Mouse (Mus musculus): ENCODE measurements around the gene Gfra1.
A peak's percentile ranks its signal among the peaks of the same experiment; 100 is the strongest.

Gene Gfra1

DNA sequence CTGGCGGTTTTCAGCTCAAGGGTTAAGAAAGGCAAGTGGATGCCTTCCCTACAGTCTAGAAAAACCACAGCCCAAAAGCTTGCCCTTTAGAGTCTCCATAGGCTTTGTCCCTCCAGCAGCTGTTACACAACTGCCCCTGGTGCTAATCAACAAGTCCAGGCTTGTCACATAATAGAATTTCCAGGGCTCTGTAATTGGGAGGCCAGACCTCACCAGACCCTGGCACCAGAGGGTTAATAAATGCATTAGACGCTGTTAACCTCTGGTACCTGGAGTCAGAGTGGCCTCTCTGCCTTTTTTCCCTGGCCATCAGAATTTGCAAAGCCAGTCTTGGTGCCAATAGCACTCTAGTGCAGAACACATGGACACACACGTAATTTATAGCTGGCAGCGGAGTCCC, 211.6 kb downstream of the Gfra1 start:
- DNase-seq = no peak

DNA sequence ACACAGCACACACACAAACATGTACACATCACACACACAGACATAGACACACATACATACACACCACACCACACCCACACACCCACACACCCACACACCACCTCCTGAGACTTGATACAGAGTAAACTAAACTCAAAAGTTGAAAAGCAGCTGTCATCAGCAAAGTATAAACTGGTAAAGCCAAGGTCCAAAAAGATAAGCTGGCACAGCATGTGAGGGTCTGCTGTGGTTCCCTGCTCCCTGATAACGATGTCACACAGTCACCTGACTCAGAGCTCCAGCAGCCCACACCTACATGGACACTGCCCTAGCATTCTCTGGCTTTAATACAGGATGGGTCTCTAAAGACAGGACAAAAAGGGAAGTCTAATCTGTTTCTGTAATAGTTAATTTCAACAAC, 212.1 kb downstream of the Gfra1 start:
- no peak for DNase-seq

DNA sequence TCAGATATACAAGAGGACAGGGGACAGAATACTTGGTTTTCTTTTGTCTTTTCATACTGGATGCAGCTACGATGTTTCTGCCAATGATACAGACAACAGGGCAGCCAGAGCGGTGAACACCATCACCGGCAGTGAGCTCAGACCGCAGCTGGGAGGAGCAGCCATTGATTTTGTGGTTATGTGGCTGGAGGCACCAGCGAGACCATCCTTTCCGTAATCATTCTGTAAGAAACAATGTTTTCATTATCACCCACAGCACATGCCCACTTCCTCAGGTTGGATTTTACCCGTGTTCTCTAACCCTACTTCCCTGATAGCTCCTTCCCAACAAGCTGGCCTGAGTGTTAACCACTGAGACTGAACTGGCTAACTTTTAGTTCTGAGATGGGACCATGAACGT, 217.4 kb downstream of the Gfra1 start:
- DNase-seq = no peak

DNA sequence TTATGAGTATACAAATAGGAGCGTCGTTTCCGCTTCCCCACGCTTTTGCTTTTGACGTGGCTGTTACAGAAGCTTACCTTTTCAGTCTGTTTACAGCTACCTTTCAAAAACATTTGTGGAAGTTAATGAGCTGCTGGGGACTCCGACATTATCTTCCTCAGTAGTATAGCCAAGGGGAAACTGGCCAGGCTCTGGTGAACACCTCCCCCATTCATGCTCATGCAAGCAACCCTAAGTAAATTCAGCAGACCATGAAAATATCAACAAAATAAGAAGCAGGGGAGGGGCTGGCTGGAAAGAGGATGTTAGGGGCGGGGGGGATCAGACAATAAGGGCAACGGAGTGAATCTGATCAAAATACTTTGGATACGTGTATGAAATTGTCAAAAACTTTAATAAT, 228.0 kb downstream of the Gfra1 start:
- no peak for DNase-seq

DNA sequence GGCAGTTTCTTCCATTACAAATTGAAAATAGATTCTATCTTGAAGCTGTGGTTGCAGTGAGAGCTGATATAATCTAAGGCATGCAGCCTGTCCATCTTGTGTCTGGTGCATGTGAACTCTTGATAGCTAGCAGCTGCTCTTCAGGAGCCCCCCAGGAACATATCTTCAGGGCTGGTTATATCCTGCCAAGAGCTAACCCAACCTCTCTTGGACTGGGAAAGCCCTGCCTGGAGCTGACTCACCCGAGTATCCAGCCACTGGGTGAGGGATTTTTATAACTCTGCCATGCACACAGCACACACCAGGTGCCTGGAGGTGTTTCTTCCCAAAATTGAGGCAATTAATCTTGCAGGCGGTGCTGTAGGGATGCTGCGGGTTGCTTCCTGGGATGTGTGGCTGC, 228.8 kb downstream of the Gfra1 start:
- DNase-seq = no peak

DNA sequence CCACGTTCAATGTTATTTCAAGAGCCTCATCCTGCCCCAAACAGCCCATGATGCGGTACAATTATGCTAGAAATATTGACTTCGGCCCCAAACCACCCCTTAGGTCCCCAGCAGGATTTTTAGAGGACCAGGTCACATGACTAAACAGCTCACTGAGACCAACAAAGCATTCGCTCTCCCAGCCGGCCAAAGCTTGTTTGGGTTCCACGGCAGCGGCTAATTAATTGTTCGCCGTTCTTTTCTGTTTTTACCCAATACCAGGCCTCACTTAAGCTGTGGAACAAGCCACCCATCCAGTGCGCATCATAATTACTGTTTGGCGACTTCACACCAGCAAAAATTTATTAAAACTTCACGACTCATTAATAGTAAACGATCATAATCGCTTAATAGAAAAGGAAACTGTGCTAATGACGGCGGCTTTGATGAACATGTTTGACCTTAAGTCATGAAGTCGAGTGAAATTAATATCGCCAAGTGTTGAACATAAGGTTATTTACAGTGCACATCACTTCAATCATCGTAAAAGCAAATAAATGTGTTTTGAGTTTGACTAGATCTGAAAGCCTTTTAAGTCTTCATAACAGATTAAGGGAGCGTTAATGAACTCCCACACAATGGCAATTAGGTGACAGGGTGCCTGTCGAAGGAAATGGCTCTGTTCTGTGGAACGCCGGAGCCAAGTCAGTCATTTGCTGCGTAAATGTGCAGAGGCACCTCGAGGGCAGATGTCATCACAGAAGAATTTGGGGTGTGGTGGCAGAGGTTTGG, 235.5 kb downstream of the Gfra1 start:
- no peak for DNase-seq

DNA sequence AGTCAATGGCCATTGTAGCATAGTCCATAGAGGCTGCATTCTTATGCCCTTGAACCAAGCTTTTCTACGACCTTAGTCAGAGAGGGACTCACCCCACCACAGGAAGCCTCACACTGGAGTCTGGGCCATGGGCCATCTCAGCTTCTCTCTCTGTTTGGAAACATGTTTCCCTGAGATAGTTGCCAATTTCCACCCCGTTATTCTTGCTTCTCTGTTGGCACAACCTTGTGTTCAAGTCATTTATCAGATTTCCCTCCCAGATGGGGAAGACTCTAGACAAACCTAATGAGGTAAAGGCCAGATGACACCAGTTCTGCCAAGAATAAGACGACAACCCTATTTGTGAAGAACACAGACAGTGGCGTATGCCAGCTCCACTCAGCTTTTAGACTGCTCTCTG, 238.1 kb downstream of the Gfra1 start:
- DNase-seq = no peak

DNA sequence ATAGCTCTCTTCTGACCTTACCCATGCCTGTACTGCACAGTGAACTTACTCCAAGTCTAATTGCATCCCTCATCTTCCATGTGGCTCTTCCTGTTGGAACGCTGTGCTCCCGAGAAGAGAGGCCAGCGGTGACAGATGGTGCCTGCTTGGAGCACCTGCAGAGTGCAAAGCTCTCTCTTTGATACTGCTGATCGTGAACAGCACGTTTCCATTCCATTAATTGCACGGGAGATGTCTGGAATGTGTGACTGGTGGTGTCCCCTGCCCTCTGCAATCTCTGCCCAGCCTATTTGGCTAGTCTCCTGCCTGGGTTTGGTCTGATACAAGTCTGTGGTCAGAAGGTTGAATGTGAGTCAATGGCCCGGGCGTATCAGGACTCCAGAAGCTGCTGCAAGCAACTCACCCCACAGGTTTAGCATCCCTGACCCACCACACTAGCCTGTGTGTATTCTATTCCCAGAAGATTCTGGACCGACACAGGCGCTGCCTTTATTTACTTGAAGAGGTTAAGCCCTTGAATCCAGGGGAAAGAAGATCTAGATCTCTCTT, 249.1 kb downstream of the Gfra1 start:
- no peak for DNase-seq

DNA sequence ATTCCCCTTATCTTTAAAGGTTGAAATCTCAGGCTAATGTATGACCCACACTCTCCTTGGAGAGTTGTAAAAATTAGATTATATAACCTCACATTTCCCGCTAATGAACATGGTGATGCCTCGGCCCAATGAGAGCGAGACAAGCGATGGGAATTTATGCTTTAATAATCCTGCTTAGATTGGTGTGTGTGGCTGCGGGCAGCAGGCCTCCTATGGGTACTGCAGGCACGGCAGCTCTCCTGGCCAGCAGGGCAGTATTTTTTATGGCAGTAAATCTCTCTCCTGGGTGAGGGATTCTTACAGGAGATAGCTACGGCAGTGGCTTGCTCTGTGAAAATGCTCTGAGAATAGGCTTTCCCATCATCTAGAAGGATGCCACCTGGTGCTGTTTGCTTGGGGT, 250.2 kb downstream of the Gfra1 start:
- DNase-seq = no peak

DNA sequence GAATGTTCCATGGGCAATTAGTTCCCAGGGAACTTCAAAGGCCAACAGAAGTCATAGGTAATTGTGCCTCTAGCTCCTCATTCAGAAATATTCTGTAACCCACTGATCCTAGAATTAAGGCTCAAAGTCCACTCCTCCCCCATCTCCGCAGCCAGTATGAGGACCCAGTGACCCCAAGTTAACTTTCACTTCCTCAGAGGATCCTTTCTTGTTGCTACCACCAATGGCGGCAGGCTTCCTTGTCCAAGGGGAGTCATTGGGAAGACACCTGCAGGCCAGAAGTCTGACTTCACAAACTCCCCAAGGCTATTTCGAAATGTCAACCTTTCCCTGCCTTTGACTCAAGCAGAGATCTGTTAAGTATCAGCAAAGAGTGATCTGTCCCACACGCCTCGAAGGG, 253.1 kb downstream of the Gfra1 start:
- no peak for DNase-seq

DNA sequence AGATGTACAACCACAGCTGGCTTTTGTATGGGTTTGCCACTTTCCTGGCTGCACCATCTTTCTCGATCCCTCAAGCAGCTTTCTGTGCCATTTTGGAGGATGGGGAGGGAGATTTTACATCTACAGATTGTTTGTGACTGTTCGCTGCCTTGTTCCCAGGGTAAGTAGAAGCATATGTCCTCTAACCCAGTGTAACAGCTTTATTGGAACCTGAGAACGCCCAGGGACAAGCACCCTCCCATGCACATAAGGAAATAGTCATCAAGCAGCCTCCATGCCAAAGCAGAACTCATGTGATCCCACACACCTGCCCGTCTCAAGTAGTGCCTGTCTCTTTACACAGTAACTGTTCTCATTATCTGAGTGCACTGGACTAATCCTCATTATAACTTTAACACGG, 256.0 kb downstream of the Gfra1 start:
- no peak for DNase-seq

DNA sequence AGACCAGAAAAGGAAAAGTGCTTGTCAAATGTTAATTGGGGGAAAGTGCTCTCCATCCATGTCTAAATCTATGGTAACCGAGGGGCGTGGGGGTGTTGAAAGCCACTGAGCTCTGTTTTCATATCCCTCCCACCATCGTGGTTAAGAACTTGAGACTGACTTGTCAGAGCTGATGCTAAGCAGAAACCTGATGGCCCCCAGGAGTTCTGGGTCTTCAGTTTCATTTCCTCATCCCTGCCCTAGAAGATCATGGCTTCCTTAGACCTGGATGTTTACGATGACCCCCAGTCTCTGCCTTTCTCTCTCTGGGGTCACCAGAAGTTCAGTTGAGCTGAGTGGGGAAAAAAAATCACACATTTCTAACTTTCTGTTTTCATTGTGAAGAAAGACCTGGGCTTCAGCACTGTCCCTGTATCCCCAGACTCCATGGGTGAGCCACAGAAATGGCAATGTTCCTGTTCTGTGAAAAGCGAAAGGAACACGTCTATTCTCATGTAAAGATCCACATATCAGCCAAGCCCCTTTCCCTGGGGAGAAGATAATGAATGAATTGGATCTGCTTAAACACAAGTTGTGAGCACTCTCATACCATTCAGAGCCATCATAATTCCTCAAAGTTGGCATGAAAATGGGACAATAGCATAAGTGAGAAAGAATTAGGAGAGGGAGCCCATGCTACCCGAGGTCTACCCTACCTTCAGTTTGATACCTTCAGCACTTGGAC, 261.8 kb downstream of the Gfra1 start:
- no peak for DNase-seq

DNA sequence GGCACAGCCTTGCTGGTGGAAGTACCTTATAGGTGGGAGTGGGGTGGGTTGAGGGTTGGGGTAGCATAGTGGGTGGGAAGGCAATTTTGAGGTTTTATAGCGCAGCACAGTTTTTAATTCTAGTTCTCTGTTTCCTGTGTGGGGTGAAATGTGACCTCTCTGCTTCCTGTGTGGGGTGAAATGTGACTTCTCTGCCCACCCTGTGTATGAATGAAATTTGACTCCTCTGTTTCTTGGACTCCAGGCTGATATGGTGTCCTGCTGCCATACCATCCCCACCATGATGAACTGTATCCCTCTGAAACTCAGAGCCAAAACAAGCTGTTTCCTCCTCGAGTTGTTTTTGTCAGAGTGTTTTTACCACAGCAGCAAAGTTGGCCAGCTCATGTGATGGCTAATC, 264.8 kb downstream of the Gfra1 start:
- DNase-seq = no peak

DNA sequence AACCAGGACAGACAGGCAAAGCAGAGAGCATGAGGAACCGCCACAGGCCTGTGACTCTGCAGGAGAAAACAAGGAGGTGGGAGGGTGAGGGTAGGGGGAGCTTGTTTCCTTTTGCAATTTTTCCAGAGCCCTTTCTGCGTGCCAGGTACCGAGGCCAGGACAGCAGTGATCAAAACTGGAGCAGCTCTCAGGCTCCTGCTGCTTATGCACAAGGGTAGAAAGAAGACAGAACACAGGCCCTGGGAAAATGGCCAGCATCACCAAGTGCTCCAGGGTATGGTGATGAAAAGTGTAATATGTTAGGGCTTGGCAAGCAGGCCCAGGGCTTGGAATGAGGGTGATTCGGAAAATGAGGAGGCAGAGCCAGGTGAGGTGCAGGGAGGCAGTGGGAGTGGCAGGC, 269.2 kb downstream of the Gfra1 start:
- peak in 1 of 2 experiments; percentile 7 for DNase-seq
